Mouse (Mus musculus) kidney, postnatal 0 days (tissue): ENCODE measurements around the gene Nudt9. TPM values are rescaled to one million over a fixed set of nuclear protein-coding genes. Genes with fewer than 3 reads are reported as not detected.

Experiments used
- ATAC-seq: fragments of 200-750 bp; cut with Nextera tagmentation; replicated peaks from 2 replicates; pipeline ENCODE4 v1.8.0; 2017; ENCODE audit warnings: low read depth, moderate number of reproducible peaks, moderate TSS enrichment, moderate library complexity; ENCODE audit not compliant: low FRiP score
- DNase-seq: peaks from one replicate; pipeline ENCODE4 v3.0.0-alpha.2; 2016; ENCODE audit warnings: low spot score
- H3K27ac ChIP-seq: fragments of 300-500 bp; sonication (generic); 2 replicates; pipeline ENCODE4 v1.5.1; 2014; ENCODE audit warnings: mild to moderate bottlenecking
- H3K27me3 ChIP-seq: fragments of 300-500 bp; sonication (generic); 2 replicates; pipeline ENCODE4 v1.6.1; 2014; ENCODE audit warnings: low read length, mixed read lengths; ENCODE audit not compliant: insufficient read depth
- H3K36me3 ChIP-seq: fragments of 300-500 bp; sonication (generic); 2 replicates; pipeline ENCODE4 v1.6.1; 2014; ENCODE audit warnings: low read length, mixed read lengths; ENCODE audit not compliant: insufficient read depth
- H3K4me1 ChIP-seq: fragments of 300-500 bp; sonication (generic); replicated peaks from 2 replicates; pipeline ENCODE4 v1.6.1; 2014; ENCODE audit warnings: antibody characterized with exemption, low read length, mixed read lengths; ENCODE audit not compliant: insufficient read depth
- H3K4me2 ChIP-seq: fragments of 300-500 bp; sonication (generic); 2 replicates; pipeline ENCODE4 v1.6.1; 2014; ENCODE audit warnings: mild to moderate bottlenecking, low read length, moderate library complexity, mixed read lengths
- H3K4me3 ChIP-seq: fragments of 300-500 bp; sonication (generic); replicated peaks from 2 replicates; pipeline ENCODE4 v1.5.1; 2014; ENCODE audit warnings: low read depth, low read length
- H3K9ac ChIP-seq: fragments of 300-500 bp; sonication (generic); 2 replicates; pipeline ENCODE4 v1.6.1; 2014; ENCODE audit warnings: low read depth, low read length
- H3K9me3 ChIP-seq: fragments of 300-500 bp; sonication (generic); replicated peaks from 2 replicates; pipeline ENCODE4 v1.6.1; 2016; ENCODE audit warnings: low read length, inconsistent platforms, mixed read lengths
- CTCF ChIP-seq: IDR thresholded peaks from 2 replicates; pipeline ENCODE4 v1.5.1; 2016; ENCODE audit warnings: antibody characterized with exemption, low read depth, mild to moderate bottlenecking, moderate library complexity
- WGBS: fragments of 180-500 bp; shearing (Covaris S2); extraction: QIAGEN DNeasy Blood & Tissue Kit; methylation state at CpG from one replicate; pipeline ENCODE4 v1.1.7; 2014; 5-methylcytosine and 5-hydroxymethylcytosine counted together
- polyA plus RNA-seq: library from polyadenylated mRNA; unstranded; fragments of >200 nt; fragmentation: Nextera tagmentation; extraction: Ambion mirVana; gene quantifications from 2 replicates; pipeline ENCODE4 v1.2.1, GENCODE M21; 2015

Gene Nudt9
- polyA plus RNA-seq, 1 experiment from 2014 or later: 65.1 TPM

DNA sequence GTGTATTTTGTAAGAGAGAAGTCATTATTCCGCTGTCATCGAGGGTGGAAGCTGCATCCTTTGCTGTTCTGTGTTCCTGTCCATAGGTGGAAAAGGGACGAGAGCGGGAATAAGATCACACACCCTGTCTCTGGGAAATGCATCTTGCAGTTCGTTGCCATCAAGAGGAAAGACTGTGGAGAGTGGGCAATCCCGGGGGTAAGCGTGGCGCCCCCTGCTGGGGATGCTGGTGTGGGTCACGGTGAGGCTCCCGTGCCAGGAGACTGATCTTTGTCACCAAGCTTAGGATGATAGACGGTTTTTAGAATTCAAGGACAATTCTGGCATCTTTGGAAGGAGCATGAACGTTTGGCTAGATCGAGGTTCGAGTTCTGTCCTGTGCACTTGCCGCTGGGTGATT is 11.9 kb downstream of the Nudt9 start:
- no peak for ATAC-seq
- TF ChIP-seq CTCF: peak; percentile 73
- Histone ChIP-seq H3K4me2 (no peak overlapping the region), H3K9ac (no peak overlapping the region), H3K27me3 (no peaks in the 10 kb centered on the region), H3K9me3 (no peaks in the 10 kb centered on the region), H3K4me1 (no peaks in the 10 kb centered on the region), H3K36me3 (peaks cover 18% of the 10 kb centered on the region), H3K27ac (no peak overlapping the region), H3K4me3 (no peak overlapping the region)
- peak; percentile 45 for DNase-seq
- 68% methylated on average over 15 of the region's 15 CpGs for WGBS

DNA sequence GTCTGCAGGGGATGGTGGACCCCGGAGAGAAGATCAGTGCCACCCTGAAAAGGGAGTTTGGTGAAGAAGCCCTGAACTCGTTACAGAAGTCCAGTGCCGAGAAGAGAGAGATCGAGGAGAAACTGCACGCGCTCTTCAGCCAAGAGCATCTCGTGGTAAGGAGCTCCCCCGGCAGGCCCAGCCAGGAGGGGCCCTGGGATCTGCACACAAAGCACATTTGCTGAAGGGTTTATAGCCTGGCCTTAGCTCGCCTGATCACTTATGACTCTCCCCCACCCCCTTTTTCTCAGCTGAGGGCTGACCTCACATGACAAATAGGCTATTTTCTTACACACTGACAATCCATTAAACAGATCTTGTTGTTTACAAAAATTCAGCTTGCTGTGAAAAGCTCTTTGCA is 13.5 kb downstream of the Nudt9 start:
- DNase-seq (peak; percentile 65), ATAC-seq (no peak)
- Histone ChIP-seq H3K36me3 (peaks cover 27% of the 10 kb centered on the region), H3K4me2 (no peak overlapping the region), H3K4me3 (no peak overlapping the region), H3K9me3 (no peaks in the 10 kb centered on the region), H3K9ac (no peak overlapping the region), H3K27me3 (no peaks in the 10 kb centered on the region), H3K4me1 (no peaks in the 10 kb centered on the region), H3K27ac (no peak overlapping the region)
- WGBS: 33% methylated on average over 9 of the region's 9 CpGs
- peak; percentile 14; the same call in 1 of the 2 replicates for TF ChIP-seq CTCF

DNA sequence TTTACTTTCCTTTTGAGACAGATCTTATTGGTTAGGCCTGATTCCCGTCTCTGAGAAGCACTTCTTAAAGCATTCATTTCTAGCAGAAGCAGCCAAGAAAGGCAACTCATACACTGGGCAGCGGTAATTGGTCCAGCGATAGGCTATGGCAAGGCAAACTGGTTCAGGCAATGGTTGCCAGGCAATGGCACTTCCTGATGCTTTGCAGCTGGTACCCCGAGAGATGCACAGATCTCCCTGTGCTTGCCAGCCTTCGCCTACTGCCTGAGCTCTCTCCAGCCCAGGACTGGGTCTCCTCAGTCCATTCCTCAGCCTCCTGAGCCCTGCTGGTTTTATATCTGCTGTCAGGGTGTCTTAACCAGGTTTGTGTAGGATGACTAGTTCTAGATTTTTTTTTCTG is 14.3 kb downstream of the Nudt9 start:
- Histone ChIP-seq H3K4me1 (no peaks in the 10 kb centered on the region), H3K27ac (no peak overlapping the region), H3K4me3 (no peak overlapping the region), H3K27me3 (no peaks in the 10 kb centered on the region), H3K9me3 (no peaks in the 10 kb centered on the region), H3K36me3 (peaks cover 31% of the 10 kb centered on the region), H3K9ac (no peak overlapping the region), H3K4me2 (no peak overlapping the region)
- no peak for TF ChIP-seq CTCF
- no peak for DNase-seq
- ATAC-seq: no peak
- 80% methylated on average over 5 of the region's 5 CpGs for WGBS

DNA sequence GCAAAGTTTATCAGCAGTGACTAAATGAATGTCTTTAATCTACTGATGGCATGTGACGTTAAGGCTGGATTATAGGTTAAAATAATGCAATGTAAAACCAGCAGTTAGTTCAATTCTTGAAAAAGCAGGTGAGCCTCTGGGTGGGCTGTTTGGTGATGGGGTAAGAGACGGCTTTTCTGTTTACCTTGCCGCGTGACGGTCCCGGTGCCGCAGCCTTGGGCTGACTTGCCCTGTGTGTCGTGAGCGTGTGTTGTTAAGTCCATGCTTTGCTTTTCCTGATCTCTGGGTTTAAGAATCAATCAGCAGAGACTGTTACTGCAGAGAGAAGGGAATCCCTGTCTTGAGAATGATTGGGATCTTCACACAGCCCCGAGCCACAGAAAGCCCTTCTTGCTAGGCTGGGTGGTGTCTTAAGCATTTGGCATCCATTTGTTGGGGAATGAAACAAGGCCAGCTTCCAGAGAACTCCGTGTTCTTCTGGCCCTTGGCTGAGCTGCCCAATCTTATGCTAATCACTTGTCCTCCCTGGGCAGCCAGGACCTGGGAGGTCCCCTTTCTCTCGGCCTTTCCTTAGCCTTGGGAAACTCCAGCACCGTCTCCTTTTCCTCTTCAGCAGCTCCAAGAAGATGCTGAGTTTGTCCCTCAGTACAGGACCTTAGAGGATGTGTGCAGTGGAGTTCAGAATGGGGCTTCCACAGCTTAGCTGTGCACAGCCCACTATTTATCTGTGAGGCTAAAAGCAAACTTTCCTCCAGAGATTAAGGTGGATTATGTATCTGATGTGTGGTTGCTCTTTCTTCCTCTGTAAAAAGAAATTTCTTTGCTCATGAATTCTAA is 16.0 kb downstream of the Nudt9 start:
- H3K4me3 ChIP-seq: no peak overlapping the region
- ATAC-seq (no peak), DNase-seq (no peak)
- no peak for TF ChIP-seq CTCF
- 91% methylated on average over 13 of the region's 13 CpGs for WGBS
- H3K27ac ChIP-seq: no peak overlapping the region
- no peak overlapping the region for H3K4me2 ChIP-seq
- H3K9me3 ChIP-seq: no peaks in the 10 kb centered on the region
- H3K36me3 ChIP-seq: peaks cover 31% of the 10 kb centered on the region
- no peaks in the 10 kb centered on the region for H3K4me1 ChIP-seq
- H3K27me3 ChIP-seq: no peaks in the 10 kb centered on the region
- H3K9ac ChIP-seq: no peak overlapping the region

DNA sequence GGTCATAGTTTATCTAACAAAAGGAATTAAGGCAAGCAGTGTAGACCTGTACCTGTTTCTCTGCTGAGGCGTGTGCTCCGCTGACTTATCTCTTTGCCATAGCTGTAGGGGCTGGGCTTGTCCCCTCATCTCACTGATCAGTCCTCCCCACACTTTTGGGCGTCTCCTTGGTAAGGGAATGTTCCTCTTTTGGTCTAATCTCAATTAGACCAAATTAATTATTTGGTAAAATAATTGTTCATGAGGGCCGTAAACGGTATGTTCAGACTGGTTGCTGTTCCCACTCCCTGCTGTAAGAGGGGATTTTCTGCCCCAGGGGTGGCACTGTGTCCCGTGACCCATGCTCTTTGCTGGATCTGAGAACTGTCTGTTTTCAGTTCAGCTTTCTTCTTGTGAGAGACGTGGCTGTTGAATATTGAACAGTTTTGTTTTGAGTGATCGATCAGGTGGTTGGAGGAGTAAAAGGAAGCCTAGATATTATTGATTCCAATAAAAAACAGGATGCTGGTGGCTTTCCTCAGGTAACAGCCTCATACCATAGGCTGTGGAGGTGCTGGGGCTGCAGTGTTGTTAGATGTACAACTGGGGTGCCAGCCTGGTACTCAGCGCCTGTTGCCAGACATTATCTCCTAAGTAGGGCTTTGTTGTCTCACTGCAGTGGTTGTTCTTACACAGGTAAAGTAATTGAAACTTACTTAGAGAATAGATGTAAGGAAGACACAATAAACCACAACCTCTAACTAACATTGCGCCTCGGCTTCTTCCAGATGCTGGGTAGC is 16.9 kb downstream of the Nudt9 start:
- H3K9ac ChIP-seq: no peak overlapping the region
- ATAC-seq: no peak
- no peak overlapping the region for H3K4me2 ChIP-seq
- H3K9me3 ChIP-seq: no peaks in the 10 kb centered on the region
- H3K36me3 ChIP-seq: peaks cover 31% of the 10 kb centered on the region
- H3K4me1 ChIP-seq: no peaks in the 10 kb centered on the region
- H3K27ac ChIP-seq: no peak overlapping the region
- no peak for TF ChIP-seq CTCF
- no peak overlapping the region for H3K4me3 ChIP-seq
- no peaks in the 10 kb centered on the region for H3K27me3 ChIP-seq
- DNase-seq: no peak
- WGBS: 92% methylated on average over 11 of the region's 11 CpGs

DNA sequence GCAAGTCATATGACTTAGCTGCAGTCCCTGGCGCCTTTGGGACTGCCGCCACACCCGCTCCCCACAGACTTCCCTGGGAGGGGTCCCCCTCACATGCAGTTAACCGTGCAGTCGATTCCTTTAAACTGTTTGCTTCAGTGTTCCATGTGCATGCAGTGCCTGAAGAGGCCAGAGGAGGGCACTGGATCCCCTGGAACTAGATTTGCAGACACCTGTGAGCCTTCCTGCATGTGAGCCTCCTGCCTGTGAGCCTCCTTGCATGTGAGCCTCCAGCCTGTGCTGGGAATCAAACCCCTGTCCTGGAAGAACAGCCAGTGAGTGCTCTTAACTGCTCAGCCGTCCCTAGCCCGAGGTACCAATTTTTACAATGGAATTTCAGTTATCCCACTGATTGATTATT is 22.6 kb downstream of the Nudt9 start:
- Histone ChIP-seq H3K27me3 (no peaks in the 10 kb centered on the region), H3K27ac (no peak overlapping the region), H3K4me3 (no peak overlapping the region), H3K9ac (no peak overlapping the region), H3K9me3 (no peaks in the 10 kb centered on the region), H3K4me2 (no peak overlapping the region), H3K4me1 (0 out of 2 replicates have a peak, but pooled peaks cover 3% of the 10 kb centered on the region), H3K36me3 (peaks cover 8% of the 10 kb centered on the region)
- peak; percentile 69 for TF ChIP-seq CTCF
- DNase-seq (peak; percentile 44), ATAC-seq (no peak)
- WGBS: 87% methylated on average over 7 of the region's 7 CpGs
